Mouse (Mus musculus) liver, embryonic 13.5 days (tissue): ENCODE measurements around the gene Rnf227. TPM values are rescaled to one million over a fixed set of nuclear protein-coding genes. Genes with fewer than 3 reads are reported as not detected.
A peak's percentile ranks its signal among the peaks of the same experiment; 100 is the strongest.

ENCODE experiments used
- ATAC-seq: fragments of 200-750 bp; cut with Nextera tagmentation; 2 replicates; pipeline ENCODE4 v1.8.0; 2017; ENCODE audit warnings: low read depth, mild to moderate bottlenecking, moderate number of reproducible peaks, moderate library complexity
- DNase-seq: peaks from one replicate; pipeline ENCODE4 v3.0.0; 2022
- H3K27ac ChIP-seq: fragments of 300-500 bp; sonication (generic); 2 replicates; pipeline ENCODE4 v1.5.1; 2015; ENCODE audit warnings: moderate library complexity, mild to moderate bottlenecking, inconsistent platforms
- H3K27me3 ChIP-seq: fragments of 300-500 bp; sonication (generic); 2 replicates; pipeline ENCODE4 v1.6.1; 2015; ENCODE audit warnings: mild to moderate bottlenecking, inconsistent platforms
- H3K36me3 ChIP-seq: fragments of 300-500 bp; sonication (generic); 2 replicates; pipeline ENCODE4 v1.6.1; 2015; ENCODE audit warnings: mild to moderate bottlenecking, inconsistent platforms
- H3K4me1 ChIP-seq: fragments of 300-500 bp; sonication (generic); replicated peaks from 2 replicates; pipeline ENCODE4 v1.6.1; 2015; ENCODE audit warnings: inconsistent platforms
- H3K4me2 ChIP-seq: fragments of 300-500 bp; sonication (generic); 2 replicates; pipeline ENCODE4 v1.6.1; 2015; ENCODE audit warnings: inconsistent platforms, mild to moderate bottlenecking, moderate library complexity
- H3K4me3 ChIP-seq: fragments of 300-500 bp; sonication (generic); replicated peaks from 2 replicates; pipeline ENCODE4 v1.5.1; 2015; ENCODE audit warnings: mild to moderate bottlenecking, inconsistent platforms
- H3K9ac ChIP-seq: fragments of 300-500 bp; sonication (generic); 2 replicates; pipeline ENCODE4 v1.6.1; 2015; ENCODE audit warnings: mild to moderate bottlenecking, inconsistent platforms
- H3K9me3 ChIP-seq: fragments of 300-500 bp; sonication (generic); replicated peaks from 2 replicates; pipeline ENCODE4 v1.6.1; 2016; ENCODE audit warnings: inconsistent platforms
- WGBS: fragments of 180-500 bp; shearing (Covaris S2); methylation state at CpG from one replicate; pipeline ENCODE4 v1.1.7; 2015; ENCODE audit not compliant: insufficient replicate concordance; 5-methylcytosine and 5-hydroxymethylcytosine counted together
- polyA plus RNA-seq: library from polyadenylated mRNA; unstranded; fragments of >200 nt; fragmentation: Nextera tagmentation; extraction: Ambion mirVana; gene quantifications from 2 replicates; pipeline ENCODE4 v1.2.1, GENCODE M21; 2015

The Rnf227 gene
- polyA plus RNA-seq, 1 experiment from 2014 or later, result 1.1 TPM

GRCm38 (mm10) chr11:69321580-69321979, 18.7 kb upstream of the Rnf227 start:
- Histone ChIP-seq H3K9ac (no peak overlapping the region), H3K9me3 (no peaks in the 10 kb centered on the region), H3K4me3 (no peak overlapping the region), H3K4me2 (peak overlapping the region; percentile 79; the same call in 1 of the 2 replicates), H3K36me3 (peaks cover 29% of the 10 kb centered on the region), H3K27me3 (peaks cover 4% of the 10 kb centered on the region), H3K4me1 (peaks cover 48% of the 10 kb centered on the region), H3K27ac (no peak overlapping the region)
- no peak for DNase-seq
- 94% methylated on average over 6 of the region's 6 CpGs for WGBS
- no peak for ATAC-seq

DNA sequence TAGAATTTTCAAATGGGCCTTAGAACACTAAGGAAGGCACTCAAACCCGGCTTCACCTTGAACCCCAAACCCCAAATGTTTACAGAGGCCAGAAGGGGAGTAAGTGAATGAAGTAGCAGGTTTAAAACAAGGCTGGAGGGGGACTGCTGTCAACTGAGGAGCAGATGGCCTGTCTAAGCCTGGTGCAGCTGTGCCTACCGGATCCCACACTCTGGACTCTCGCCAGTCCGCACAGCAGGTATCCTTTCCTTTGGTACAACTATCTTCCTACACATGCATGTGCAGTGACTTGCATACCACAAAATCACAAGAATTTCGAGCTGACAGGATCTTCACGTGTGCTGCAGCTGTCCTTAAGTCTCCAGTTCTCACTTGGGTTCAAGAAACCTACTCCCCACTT, 18.3 kb upstream of the Rnf227 start:
- Histone ChIP-seq H3K4me3 (peak overlapping the region; percentile 69), H3K9me3 (no peaks in the 10 kb centered on the region), H3K4me2 (peak overlapping the region; percentile 79), H3K36me3 (peaks cover 27% of the 10 kb centered on the region), H3K27me3 (peaks cover 8% of the 10 kb centered on the region), H3K9ac (peak overlapping the region; percentile 89), H3K4me1 (peaks cover 52% of the 10 kb centered on the region), H3K27ac (no peak overlapping the region)
- ATAC-seq (no peak), DNase-seq (no peak)
- 77% methylated on average over 6 of the region's 6 CpGs for WGBS

DNA sequence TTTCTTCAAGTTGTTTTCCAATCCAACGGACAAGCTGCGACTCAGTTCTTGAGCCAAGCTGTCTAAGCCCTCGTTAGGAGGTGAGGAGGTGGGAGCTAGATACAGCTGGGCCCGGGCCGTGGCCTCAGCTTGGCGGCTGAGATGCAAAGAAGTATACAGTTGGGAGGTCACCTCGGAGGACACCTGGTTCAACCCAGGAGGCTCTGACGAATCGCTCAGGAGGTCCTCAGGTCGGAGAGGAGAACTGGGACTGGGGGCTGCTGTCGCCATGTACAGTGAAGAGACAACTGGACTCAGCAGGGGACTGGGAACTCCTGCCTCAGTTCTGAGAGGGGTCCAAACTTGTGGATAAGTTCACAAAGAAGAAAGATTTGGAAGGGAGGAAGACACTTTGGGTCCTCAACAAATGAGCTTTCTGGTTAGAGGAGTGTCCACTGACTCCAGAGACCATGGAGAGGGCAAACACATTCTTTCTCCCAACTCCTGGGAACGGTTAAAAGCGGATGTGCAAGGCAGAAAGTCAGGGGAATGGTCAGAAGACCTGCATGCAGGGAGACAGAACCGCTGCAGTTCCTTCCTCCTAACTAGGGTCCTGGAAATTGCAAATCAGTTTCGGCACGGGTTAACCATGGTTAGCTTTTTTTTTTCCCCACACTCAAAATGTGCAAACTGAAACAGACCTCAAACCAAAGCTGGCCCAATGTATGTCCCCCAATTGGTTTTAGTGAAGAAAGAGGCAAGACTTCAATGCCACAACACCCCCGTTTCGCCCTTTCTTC, 17.4 kb upstream of the Rnf227 start:
- Histone ChIP-seq H3K4me1 (peaks cover 55% of the 10 kb centered on the region), H3K4me3 (peak overlapping the region; percentile 69), H3K27ac (peak overlapping the region; percentile 88), H3K9me3 (no peaks in the 10 kb centered on the region), H3K27me3 (peaks cover 17% of the 10 kb centered on the region), H3K9ac (peak overlapping the region; percentile 89), H3K36me3 (peaks cover 19% of the 10 kb centered on the region), H3K4me2 (peak overlapping the region; percentile 79)
- DNase-seq (no peak), ATAC-seq (no peak)
- 27% methylated on average over 18 of the region's 18 CpGs for WGBS

DNA sequence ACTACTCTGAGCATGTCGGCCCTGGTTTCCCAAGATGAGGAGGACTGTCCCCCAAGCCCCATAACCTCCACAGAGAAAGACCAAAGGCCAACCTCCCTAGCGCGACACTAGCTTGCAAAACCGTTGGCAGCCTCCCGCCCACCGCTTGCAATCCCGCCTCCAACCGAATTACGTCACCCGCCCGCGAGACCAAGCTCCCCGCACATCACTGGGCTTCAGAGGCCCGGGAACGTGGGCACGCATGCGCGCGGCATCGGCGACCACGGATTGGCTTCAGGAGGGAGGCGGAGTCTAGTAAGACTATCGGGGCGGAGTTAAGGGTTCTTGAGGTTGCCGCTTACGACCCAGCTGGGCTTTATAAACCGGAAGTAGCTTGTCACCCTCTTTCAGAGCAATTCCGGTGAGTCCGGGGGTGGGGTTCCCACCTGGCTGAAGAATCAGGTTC, 16.6 kb upstream of the Rnf227 start, which contains the start of the genes Cntrob and Trappc1:
Gene Cntrob, minus strand, starts transcription at position 109 of the 445 bp plus-strand sequence.
Gene Trappc1, plus strand, starts transcription at position 314 of the 445 bp plus-strand sequence.
- peak; percentile 90 for ATAC-seq
- peaks cover 55% of the 10 kb centered on the region for H3K4me1 ChIP-seq

GRCm38 (mm10) chr11:69324749-69325148, 15.5 kb upstream of the Rnf227 start:
- no peak for DNase-seq
- Histone ChIP-seq H3K27me3 (peaks cover 36% of the 10 kb centered on the region), H3K9ac (peak overlapping the region; percentile 82), H3K9me3 (no peaks in the 10 kb centered on the region), H3K36me3 (peaks cover under 1% of the 10 kb centered on the region; the same call in 1 of the 2 replicates), H3K27ac (peak overlapping the region; percentile 69), H3K4me1 (peaks cover 55% of the 10 kb centered on the region), H3K4me3 (peak overlapping the region; percentile 69), H3K4me2 (peak overlapping the region; percentile 90)
- 61% methylated on average over 6 of the region's 6 CpGs for WGBS
- no peak for ATAC-seq

More for the DNA sequence above, 16.6 kb upstream of the Rnf227 start, which contains the start of the genes Cntrob and Trappc1:
- H3K4me3 ChIP-seq, result peak within 1 kb of the TSS; percentile 69
- H3K9me3 ChIP-seq, result no peaks in the 10 kb centered on the region
- peak; percentile 100 for DNase-seq
- H3K4me2 ChIP-seq, result peak within 1 kb of the TSS; percentile 90
- H3K9ac ChIP-seq, result peak within 1 kb of the TSS; percentile 89
- peaks cover 12% of the 10 kb centered on the region for H3K36me3 ChIP-seq
- peak within 1 kb of the TSS; percentile 88 for H3K27ac ChIP-seq
- under 1% methylated on average over 30 of the region's 30 CpGs for WGBS
- H3K27me3 ChIP-seq, result peaks cover 25% of the 10 kb centered on the region

DNA sequence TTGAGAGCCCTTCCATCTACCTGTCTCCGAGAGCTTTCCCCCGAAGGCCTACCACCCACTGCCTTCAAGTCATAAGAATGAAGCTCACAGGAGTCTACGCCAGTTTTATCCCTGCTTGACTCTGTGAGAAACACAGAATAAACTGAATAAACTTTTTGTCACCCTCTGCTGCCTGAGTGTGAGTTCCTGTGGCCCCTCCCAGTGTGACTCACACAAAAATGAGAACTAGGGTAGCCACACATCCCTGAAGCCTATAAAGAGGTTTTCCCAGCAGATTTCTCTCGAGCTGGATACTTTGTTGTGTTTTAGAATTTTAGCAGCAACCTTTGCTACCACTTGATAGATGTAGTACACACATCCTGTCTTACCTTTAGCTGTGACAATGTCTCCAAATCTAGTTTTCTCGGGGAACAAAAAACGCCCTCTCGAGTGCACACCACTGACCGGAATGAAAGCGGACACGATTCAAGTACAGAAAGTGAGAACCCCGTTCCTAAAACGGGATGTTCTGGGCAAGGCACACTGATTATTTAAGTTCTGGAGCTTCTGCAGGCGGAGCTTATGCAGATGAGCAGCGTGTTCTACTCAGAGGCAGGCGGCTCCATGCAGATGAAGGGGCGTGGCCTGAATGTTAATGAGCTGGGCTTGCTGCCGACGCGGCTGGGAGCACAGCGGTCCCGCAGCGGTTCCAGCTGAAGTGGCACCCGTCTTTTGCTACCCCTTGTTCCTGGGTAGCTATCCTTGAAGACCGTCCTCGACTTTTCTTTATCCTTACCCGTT, 14.4 kb upstream of the Rnf227 start, which contains the start of gene Kcnab3:
Gene Kcnab3, plus strand, starts transcription at position 631 of the 780 bp plus-strand sequence.
- H3K4me2 ChIP-seq, result peak within 1 kb of the TSS; percentile 90
- 9% methylated on average over 26 of the region's 26 CpGs for WGBS
- peaks cover 54% of the 10 kb centered on the region for H3K4me1 ChIP-seq
- H3K27me3 ChIP-seq, result peaks cover 46% of the 10 kb centered on the region
- H3K36me3 ChIP-seq, result no peaks in the 10 kb centered on the region
- H3K9me3 ChIP-seq, result no peaks in the 10 kb centered on the region
- DNase-seq (peak; percentile 88), ATAC-seq (peak; percentile 66)
- H3K9ac ChIP-seq, result peak within 1 kb of the TSS; percentile 82
- H3K27ac ChIP-seq, result peak within 1 kb of the TSS; percentile 69
- H3K4me3 ChIP-seq, result peak within 1 kb of the TSS; percentile 69

- no peaks in the 10 kb centered on the region for H3K9me3 ChIP-seq
- peaks cover 54% of the 10 kb centered on the region for H3K27me3 ChIP-seq
- no peaks in the 10 kb centered on the region for H3K36me3 ChIP-seq
- 2% methylated on average over 45 of the region's 45 CpGs for WGBS
- peak overlapping the region; percentile 69 for H3K4me3 ChIP-seq
- no peak overlapping the region for H3K27ac ChIP-seq
- ATAC-seq (no peak), DNase-seq (no peak)
- peak overlapping the region; percentile 90 for H3K4me2 ChIP-seq
- H3K4me1 ChIP-seq, result peaks cover 49% of the 10 kb centered on the region
- H3K9ac ChIP-seq, result peak overlapping the region; percentile 69
Measured at GRCm38 (mm10) chr11:69326408-69327156, 13.7 kb upstream of the Rnf227 start.

- WGBS, result 19% methylated on average over 9 of the region's 9 CpGs
- peak overlapping the region; percentile 90; the same call in 1 of the 2 replicates for H3K4me2 ChIP-seq
- peaks cover 49% of the 10 kb centered on the region for H3K4me1 ChIP-seq
- no peak for DNase-seq
- H3K4me3 ChIP-seq, result peak overlapping the region; percentile 69; the same call in 1 of the 2 replicates
- no peaks in the 10 kb centered on the region for H3K36me3 ChIP-seq
- H3K9ac ChIP-seq, result no peak overlapping the region
- ATAC-seq, result no peak
- H3K9me3 ChIP-seq, result no peaks in the 10 kb centered on the region
- H3K27me3 ChIP-seq, result peaks cover 59% of the 10 kb centered on the region
- H3K27ac ChIP-seq, result no peak overlapping the region
Measured at GRCm38 (mm10) chr11:69327157-69327442, 13.2 kb upstream of the Rnf227 start.

- H3K9ac ChIP-seq, result no peak overlapping the region
- peaks cover 63% of the 10 kb centered on the region for H3K27me3 ChIP-seq
- no peaks in the 10 kb centered on the region for H3K36me3 ChIP-seq
- peaks cover 49% of the 10 kb centered on the region for H3K4me1 ChIP-seq
- ATAC-seq (no peak), DNase-seq (no peak)
- no peak overlapping the region for H3K27ac ChIP-seq
- 19% methylated on average over 6 of the region's 6 CpGs for WGBS
- no peak overlapping the region for H3K4me2 ChIP-seq
- H3K4me3 ChIP-seq, result no peak overlapping the region
- no peaks in the 10 kb centered on the region for H3K9me3 ChIP-seq
Measured at GRCm38 (mm10) chr11:69327648-69328047, 12.6 kb upstream of the Rnf227 start.

DNA sequence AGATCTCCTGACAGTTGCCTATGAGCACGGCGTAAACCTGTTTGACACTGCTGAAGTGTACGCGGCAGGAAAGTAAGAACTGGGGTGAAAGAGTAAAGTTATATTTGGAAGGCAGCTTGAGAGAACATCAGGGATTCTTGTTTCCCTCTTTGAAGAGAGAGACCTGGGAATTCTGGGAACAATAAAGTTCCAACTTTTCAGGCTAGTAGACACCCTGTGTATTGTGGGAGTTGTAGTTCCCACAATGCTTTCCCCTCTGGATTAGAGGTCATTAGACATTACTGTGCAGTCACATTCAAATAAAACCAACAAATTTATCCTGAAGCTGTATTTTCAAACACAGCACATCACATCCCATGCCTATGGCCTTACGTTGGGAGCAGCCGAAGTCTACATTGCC, 11.7 kb upstream of the Rnf227 start:
- Histone ChIP-seq H3K4me3 (no peak overlapping the region), H3K4me2 (no peak overlapping the region), H3K9ac (no peak overlapping the region), H3K27ac (no peak overlapping the region), H3K4me1 (peaks cover 52% of the 10 kb centered on the region), H3K9me3 (no peaks in the 10 kb centered on the region), H3K36me3 (no peaks in the 10 kb centered on the region), H3K27me3 (peaks cover 69% of the 10 kb centered on the region)
- no peak for ATAC-seq
- 80% methylated on average over 6 of the region's 6 CpGs for WGBS
- no peak for DNase-seq
